Mouse (Mus musculus) lung, adult 2 months (tissue): ENCODE data around the gene Rgs16.

ENCODE experiments used
- CTCF ChIP-seq: fragments of 200-500 bp; IDR thresholded peaks from 2 replicates; pipeline ENCODE4 v1.5.1; 2011; ENCODE audit warnings: mild to moderate bottlenecking, low read length, control low read depth; ENCODE audit not compliant: insufficient read depth
- POLR2A ChIP-seq: fragments of 200-500 bp; IDR thresholded peaks from 2 replicates; pipeline ENCODE4 v1.6.1; 2011; ENCODE audit warnings: low read depth, mild to moderate bottlenecking, control low read depth, low read length, borderline replicate concordance; ENCODE audit errors: extremely low read depth

- TF ChIP-seq POLR2A (no peak), CTCF (no peak)
These were observed 739 bp downstream of the Rgs16 start for GRCm38 (mm10) chr1:153740775-153741400.
